Mouse (Mus musculus) cerebellum, adult 2 months (tissue): ENCODE measurements around the gene Camk1g. TPM values are rescaled to one million over a fixed set of nuclear protein-coding genes. Genes with fewer than 3 reads are reported as not detected.

ENCODE experiments used
- DNase-seq, 2 experiments: peaks; one replicate each; pipeline ENCODE4 v3.0.0; 2021
- H3K27ac ChIP-seq: fragments of 200-500 bp; 2 replicates; pipeline ENCODE4 v1.5.1; 2012; ENCODE audit warnings: low read length, control low read depth, inconsistent platforms; ENCODE audit not compliant: insufficient read depth
- H3K27me3 ChIP-seq: fragments of 200-500 bp; 2 replicates; pipeline ENCODE4 v1.6.1; 2012; ENCODE audit warnings: inconsistent platforms, mild to moderate bottlenecking, low read length, moderate library complexity; ENCODE audit not compliant: control insufficient read depth, insufficient read depth
- H3K4me1 ChIP-seq: fragments of 200-500 bp; 2 replicates; pipeline ENCODE4 v1.6.1; 2011; ENCODE audit warnings: low read length; ENCODE audit not compliant: control insufficient read depth, insufficient read depth
- H3K4me3 ChIP-seq: fragments of 200-500 bp; replicated peaks from 2 replicates; pipeline ENCODE3; 2011; ENCODE audit warnings: mild to moderate bottlenecking, low read depth, low read length, control low read depth; ENCODE audit not compliant: insufficient read depth
- CTCF ChIP-seq: fragments of 200-500 bp; IDR thresholded peaks from 2 replicates; pipeline ENCODE4 v1.5.1; 2011; ENCODE audit warnings: low read depth, mild to moderate bottlenecking, control low read depth, low read length, moderate library complexity, borderline replicate concordance; ENCODE audit not compliant: insufficient read depth
- POLR2A ChIP-seq: fragments of 200-500 bp; IDR thresholded peaks from 2 replicates; pipeline ENCODE4 v1.6.1; 2011; ENCODE audit warnings: low read length, control low read depth, borderline replicate concordance; ENCODE audit not compliant: insufficient read depth
- WGBS: fragments of 180-500 bp; shearing (Covaris S2); methylation state at CpG from one replicate; pipeline ENCODE4 v1.1.7; 2018; 5-methylcytosine and 5-hydroxymethylcytosine counted together
- polyA plus RNA-seq: library from polyadenylated mRNA; depleted of rRNA; stranded (reverse); fragments of >200 nt; gene quantifications from 2 replicates; pipeline ENCODE4 v1.2.3, GENCODE M21; 2012

Camk1g gene
- polyA plus RNA-seq, 1 experiment: 23.4 TPM

DNA sequence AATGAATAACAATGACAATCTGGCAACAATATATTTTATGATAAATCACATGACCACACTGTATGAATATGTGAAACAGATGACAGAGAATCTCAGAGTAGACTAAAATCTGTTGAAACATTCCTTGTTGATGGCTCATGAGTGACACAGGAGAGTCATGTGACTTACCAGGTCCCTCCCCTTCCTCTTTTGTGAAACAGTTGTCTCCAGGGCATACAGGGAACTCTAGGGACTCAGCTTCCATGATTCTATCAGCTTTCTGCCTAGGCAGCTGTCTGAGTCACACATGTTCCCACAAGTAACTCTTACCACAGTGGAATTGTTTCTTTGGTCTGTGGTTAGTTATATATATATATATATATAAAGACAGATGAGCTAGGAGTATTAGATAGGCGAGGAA is 30.2 kb upstream of the Camk1g start:
- Histone ChIP-seq H3K4me3 (no peak overlapping the region), H3K27me3 (no peaks in the 10 kb centered on the region), H3K27ac (no peak overlapping the region), H3K4me1 (no peaks in the 10 kb centered on the region)
- TF ChIP-seq CTCF: no peak
- TF ChIP-seq POLR2A: no peak
- no peak for DNase-seq
- WGBS: 100% methylated on average over 1 of the region's 1 CpGs

DNA sequence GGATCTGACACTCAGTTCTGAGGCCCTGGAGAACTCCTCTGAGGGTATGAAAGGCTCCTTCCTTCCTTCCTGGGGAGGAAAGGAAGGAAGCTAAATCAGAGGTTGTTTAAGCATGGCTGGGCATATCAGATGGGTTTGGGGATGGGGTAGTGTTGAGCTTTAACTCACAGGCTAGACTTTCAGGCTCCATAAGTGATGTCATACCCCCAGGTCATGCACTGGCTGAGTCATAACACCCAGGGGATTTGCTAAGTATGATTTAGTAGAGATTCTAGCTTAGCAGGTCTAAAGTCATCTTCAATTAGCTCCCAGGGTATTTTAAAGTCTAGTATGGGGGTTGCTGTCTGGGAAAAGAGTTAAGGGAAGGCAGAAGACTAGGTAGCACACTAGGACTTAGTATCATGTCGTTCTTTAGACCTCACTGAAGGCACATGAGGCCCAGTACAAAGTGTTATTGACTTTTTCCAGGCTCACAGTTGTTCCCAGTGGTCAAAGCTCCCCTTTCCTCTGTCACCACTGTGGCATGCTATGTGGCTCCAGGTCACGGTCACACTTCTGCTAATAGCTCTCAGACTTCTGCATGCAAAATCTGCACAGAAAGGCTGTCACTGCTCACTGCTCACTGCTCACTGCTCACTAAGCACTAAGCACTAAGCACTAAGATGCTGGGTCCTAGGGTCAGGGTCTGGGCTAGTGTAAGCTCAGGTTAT is 28.8 kb upstream of the Camk1g start:
- 95% methylated on average over 2 of the region's 2 CpGs for WGBS
- Histone ChIP-seq H3K27ac (no peak overlapping the region), H3K27me3 (no peaks in the 10 kb centered on the region), H3K4me1 (no peaks in the 10 kb centered on the region), H3K4me3 (no peak overlapping the region)
- TF ChIP-seq POLR2A (no peak), CTCF (no peak)
- DNase-seq: no peak

DNA sequence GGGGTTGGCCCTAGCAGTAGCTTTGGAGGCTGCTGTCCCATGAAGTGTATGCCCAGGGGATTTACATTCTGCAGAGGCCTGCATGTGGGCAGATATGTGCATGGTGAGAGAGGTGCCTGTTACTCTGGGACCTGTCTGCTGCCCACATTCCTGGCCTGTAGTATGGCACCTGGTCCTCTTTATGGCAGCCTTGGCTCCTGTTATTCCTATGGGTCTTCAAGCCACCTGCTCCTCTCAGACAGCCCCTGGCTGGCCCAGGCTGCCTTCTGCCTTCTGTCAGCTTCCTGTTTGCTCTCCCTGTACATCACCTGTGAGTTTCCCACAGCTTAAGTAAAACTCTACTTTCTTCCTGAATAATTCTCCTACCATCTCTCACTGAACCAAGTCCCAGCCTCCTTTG is 27.0 kb upstream of the Camk1g start:
- Histone ChIP-seq H3K27me3 (no peaks in the 10 kb centered on the region), H3K27ac (no peak overlapping the region), H3K4me3 (no peak overlapping the region), H3K4me1 (no peaks in the 10 kb centered on the region)
- peak in 1 of 2 experiments; percentile 38 for DNase-seq
- no peak for TF ChIP-seq CTCF
- TF ChIP-seq POLR2A: no peak

DNA sequence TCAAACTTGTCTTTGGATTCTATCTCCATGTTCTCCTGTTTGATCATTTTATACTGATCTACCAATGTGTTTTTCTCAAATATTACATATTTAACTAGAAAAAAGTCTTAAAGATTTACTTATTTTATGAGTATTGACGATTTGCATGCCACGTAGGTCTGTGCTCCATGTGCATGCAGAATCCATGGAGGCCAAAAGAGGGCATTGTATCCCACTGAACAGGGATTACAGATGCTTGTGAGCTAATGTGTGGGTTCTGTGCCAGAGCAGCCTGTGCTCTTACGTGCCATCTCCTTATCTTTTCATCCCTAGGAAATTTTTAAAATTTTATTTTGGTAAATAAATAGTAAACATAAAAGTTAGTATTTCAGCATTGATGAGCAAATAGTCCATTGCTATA is 22.2 kb upstream of the Camk1g start:
- peaks cover 2% of the 10 kb centered on the region; the same call in 1 of the 2 replicates for H3K4me1 ChIP-seq
- no peak overlapping the region for H3K27ac ChIP-seq
- H3K4me3 ChIP-seq: no peak overlapping the region
- WGBS: 93% methylated on average over 3 of the region's 3 CpGs
- no peak for TF ChIP-seq POLR2A
- no peak for TF ChIP-seq CTCF
- no peaks in the 10 kb centered on the region for H3K27me3 ChIP-seq
- DNase-seq: no peak

- no peak overlapping the region for H3K4me3 ChIP-seq
- WGBS: 86% methylated on average over 12 of the region's 12 CpGs
- no peak for TF ChIP-seq CTCF
- TF ChIP-seq POLR2A: no peak
- H3K27me3 ChIP-seq: no peaks in the 10 kb centered on the region
- DNase-seq: no peak
- peaks cover 18% of the 10 kb centered on the region for H3K4me1 ChIP-seq
- no peak overlapping the region for H3K27ac ChIP-seq
These were observed 19.9 kb upstream of the Camk1g start for GRCm38 (mm10) chr1:193390004-193390403.

DNA sequence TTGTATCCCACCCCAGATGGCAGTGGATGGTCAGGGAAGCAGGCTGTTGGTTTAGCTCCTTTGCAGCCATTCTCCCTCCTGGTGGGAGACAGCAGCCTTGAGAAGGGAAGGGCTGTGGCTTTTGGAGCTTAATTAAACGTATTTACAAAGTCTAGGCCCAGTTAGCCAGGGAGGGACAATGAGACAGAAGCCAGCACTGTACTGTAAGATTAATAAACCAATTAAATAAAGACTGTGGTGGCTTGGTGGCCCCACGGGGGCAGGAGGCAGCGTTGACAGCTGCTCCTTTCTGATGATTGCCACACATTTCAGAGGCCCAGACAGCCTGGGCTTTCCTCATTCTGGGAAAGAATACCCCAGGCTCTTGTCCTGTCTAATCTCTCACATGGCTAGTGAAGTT is 19.4 kb upstream of the Camk1g start:
- no peak overlapping the region for H3K27ac ChIP-seq
- 76% methylated on average over 3 of the region's 3 CpGs for WGBS
- H3K27me3 ChIP-seq: no peaks in the 10 kb centered on the region
- no peak overlapping the region for H3K4me3 ChIP-seq
- TF ChIP-seq CTCF: no peak
- TF ChIP-seq POLR2A: no peak
- H3K4me1 ChIP-seq: peaks cover 18% of the 10 kb centered on the region
- DNase-seq: no peak

DNA sequence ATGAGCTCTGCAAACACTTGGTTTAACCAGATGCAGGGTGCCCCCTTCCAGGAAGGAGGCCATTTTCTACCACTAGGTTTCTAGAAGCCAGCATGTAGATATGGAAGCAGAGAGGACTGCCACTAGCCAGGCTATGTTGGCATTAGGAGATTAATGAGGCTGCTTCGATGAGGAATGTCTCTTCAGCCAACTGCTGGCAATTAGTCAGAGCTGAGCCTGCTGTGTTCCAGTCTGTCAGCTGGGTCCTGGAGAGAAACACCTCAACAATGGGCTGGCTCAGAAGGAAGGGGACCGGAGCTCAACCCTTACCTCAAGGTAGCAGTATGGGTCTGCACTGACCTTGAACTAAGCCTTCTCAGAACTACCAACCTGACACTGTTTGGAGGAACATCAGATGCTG is 17.1 kb upstream of the Camk1g start:
- no peak overlapping the region for H3K27ac ChIP-seq
- TF ChIP-seq CTCF (no peak), POLR2A (no peak)
- 17% methylated on average over 2 of the region's 2 CpGs for WGBS
- DNase-seq: peak; percentile 58 to 72
- peaks cover 18% of the 10 kb centered on the region for H3K4me1 ChIP-seq
- H3K27me3 ChIP-seq: no peaks in the 10 kb centered on the region
- no peak overlapping the region for H3K4me3 ChIP-seq

GRCm38 (mm10) chr1:193386136-193386535 is 16.0 kb upstream of the Camk1g start:
- TF ChIP-seq CTCF: peak; percentile 92
- TF ChIP-seq POLR2A: no peak
- WGBS: 1% methylated on average over 5 of the region's 5 CpGs
- Histone ChIP-seq H3K4me1 (peaks cover 18% of the 10 kb centered on the region), H3K27me3 (no peaks in the 10 kb centered on the region), H3K27ac (no peak overlapping the region), H3K4me3 (no peak overlapping the region)
- DNase-seq: peak; percentile 92 to 95
